Mouse (Mus musculus) megakaryocyte, adult 5-6 weeks (primary cell): Measurements from ENCODE around the gene Ms4a3. TPM values are rescaled to one million over a fixed set of nuclear protein-coding genes. Genes with fewer than 3 reads are reported as not detected.
A peak's percentile ranks its signal among the peaks of the same experiment; 100 is the strongest.

ENCODE experiments used
- ATAC-seq: 2 replicates; pipeline ENCODE4 v1.8.0; 2016; ENCODE audit warnings: mild to moderate bottlenecking, inconsistent platforms; ENCODE audit not compliant: poor library complexity, severe bottlenecking
- total RNA-seq, 2 experiments: library from RNA; stranded (forward) in 1 of 2; stranded (reverse) in 1 of 2; fragments of 153-499, 151-499 nt in 1 of 2; fragments of 221-1000, 200-1000 nt in 1 of 2; gene quantifications; 2 replicates each; pipeline versions ENCODE4 v1.2.3 to v1.2.4; 2015 to 2017

The Ms4a3 gene
- total RNA-seq (2015) (42.5 and 48.3 TPM in 2 replicates), total RNA-seq (2017) (29.5 and 38.1 TPM in 2 replicates)

DNA sequence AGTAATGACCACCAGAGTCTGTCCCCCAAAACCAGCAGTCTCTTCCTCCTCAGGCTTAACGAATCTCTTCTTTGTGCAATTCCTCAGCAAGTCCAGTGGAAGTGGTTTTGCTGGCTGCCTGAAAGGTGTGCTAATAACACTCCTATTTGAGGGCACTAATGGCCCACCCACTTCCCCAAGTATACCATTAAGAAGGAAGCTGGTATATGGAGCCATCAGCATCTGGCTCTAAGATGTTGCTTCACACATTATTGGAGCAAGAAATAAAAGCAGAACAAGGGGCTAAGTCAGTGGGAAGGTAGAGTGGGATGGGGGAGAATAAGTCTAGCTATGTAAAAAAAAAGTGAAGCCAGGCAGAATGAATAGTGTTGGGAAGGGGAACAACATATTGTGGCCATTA, at the start of gene Ms4a3:
Gene Ms4a3 (minus strand): TSS at position 120 of the 400 bp plus-strand sequence.
- peak; percentile 85 for ATAC-seq

DNA sequence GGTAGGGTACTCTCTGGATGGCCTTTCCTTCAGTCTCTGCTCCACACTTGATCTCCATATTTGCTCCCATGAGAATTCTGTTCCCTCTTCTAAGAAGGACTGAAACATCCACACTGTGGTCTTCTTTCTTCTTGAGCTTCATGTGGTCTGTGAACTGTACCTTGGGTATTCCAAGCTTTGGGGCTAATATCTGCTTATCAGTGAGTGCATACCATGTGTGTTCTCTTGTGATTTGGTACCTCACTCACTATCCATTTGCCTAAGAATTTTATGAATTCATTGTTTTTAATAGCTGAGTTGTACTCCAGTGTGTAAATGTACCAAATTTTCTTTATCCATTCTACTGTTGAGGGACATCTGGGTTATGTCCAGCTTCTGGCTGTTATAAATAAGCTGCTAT, 20.9 kb upstream of the Ms4a3 start:
- no peak for ATAC-seq

- ATAC-seq = no peak
Measured at GRCm38 (mm10) chr19:11660459-11660858, 19.8 kb upstream of the Ms4a3 start, which contains the start of gene Oosp2. Oosp2 (minus strand) TSS chr19:11660559.

DNA sequence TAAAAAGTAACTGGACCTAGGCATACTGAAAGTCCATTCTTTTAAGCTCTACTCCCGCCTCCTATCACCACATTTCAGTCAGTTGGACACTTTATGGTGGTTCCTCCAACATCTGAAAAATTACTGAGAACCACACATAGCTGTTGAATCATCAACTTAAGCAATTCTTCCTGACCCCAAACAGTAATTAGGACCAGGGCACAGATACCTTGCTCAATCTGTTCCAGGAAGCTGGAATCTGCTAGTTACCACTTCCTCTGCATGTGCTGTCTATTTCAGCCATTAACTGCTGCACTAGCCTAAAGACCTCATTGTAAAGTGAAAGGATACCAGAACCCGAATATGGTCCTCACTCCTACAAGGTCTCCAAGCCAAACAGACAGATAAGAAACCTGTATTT, 18.5 kb upstream of the Ms4a3 start:
- peak; percentile 69 for ATAC-seq

- ATAC-seq = no peak
Measured at GRCm38 (mm10) chr19:11649564-11649963, 8.9 kb upstream of the Ms4a3 start.

GRCm38 (mm10) chr19:11646166-11646565, 5.5 kb upstream of the Ms4a3 start:
- ATAC-seq = no peak

DNA sequence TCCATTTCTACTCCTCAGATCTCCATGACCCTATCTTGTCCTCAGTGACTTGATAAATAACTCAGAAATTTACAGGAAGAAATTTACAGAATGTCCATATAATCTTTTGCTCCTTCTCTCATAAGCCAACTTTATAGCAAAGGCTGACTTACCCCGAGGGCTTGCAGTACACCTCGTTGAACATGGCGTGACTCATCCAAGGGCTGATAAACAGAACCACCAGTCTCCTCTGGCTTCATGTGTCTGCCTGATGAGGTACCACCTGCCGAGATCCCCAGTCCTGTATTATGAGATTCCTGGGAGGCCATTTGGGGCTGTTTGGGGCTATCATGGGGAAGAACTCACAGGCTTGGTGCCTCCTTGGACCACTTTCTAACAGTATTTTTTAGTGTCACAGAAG, 1.6 kb downstream of the Ms4a3 start:
- no peak for ATAC-seq

- peak; percentile 67 for ATAC-seq
Measured at GRCm38 (mm10) chr19:11635572-11635971, 5.1 kb downstream of the Ms4a3 start.

GRCm38 (mm10) chr19:11634330-11634729, 6.3 kb downstream of the Ms4a3 start:
- no peak for ATAC-seq

DNA sequence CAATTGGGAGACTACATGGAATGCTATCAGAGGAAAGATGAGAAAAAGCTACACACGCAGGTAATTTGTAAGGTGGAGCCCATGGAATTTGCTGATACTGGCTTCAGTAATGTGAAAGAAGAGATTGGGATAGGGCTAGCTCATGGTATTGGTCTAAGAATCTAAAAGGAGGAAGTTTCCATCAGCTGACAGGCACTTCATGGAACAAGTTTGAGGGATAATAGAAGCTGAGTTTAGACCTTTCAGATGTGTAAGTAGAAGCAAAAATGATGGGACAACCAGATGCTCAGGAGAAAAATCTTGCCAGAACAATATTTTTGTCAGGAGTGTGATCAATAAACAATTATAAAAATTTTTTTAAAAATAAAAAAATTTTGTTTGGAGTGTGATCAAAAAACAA, 6.9 kb downstream of the Ms4a3 start:
- ATAC-seq = no peak

- ATAC-seq = no peak
Measured at GRCm38 (mm10) chr19:11625231-11625630, 15.4 kb downstream of the Ms4a3 start.

DNA sequence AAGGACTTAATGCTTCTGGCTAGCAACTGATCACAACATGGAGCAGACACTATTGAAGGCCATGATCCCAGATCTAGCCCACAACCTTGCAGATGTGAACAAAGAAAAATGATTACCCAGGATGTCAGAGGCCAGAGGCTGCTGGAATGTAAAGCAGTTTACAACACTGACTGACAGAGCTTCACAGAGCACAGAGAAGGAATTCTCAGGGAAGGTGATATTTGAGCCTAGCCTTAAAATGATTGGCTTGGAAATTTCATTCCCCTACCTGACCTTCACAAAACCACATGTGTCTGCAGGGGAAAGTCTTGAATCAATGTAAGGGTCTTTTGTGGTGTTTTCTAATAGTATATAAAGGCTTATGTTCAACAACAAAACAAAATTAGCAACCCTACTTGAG, 15.9 kb downstream of the Ms4a3 start:
- ATAC-seq = no peak

DNA sequence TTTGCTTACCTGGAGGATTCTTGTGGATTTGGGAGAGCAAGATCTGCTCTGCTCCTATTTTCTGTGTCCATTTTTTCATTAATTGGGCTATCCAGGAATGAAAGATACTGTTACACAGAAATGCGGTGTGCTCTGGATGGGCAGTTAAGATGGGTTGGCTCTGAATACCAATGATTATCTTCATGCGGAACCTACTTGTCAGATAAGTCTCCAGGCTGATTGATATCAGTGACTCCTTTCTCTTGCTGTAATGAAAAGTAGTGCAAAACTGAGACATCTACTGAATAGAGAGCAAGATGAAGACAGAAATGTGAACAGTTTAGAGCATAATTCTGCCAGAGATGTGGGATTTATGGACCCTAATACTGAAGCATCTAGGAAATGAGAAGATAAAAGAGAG, 17.1 kb downstream of the Ms4a3 start, which contains the start of gene Ms4a2:
Gene Ms4a2 (minus strand): TSS at position 169 of the 400 bp plus-strand sequence.
- no peak for ATAC-seq

- no peak for ATAC-seq
Measured at GRCm38 (mm10) chr19:11617983-11618382, 22.7 kb downstream of the Ms4a3 start.

- ATAC-seq = no peak
Measured at GRCm38 (mm10) chr19:11614805-11615204, 25.8 kb downstream of the Ms4a3 start.

DNA sequence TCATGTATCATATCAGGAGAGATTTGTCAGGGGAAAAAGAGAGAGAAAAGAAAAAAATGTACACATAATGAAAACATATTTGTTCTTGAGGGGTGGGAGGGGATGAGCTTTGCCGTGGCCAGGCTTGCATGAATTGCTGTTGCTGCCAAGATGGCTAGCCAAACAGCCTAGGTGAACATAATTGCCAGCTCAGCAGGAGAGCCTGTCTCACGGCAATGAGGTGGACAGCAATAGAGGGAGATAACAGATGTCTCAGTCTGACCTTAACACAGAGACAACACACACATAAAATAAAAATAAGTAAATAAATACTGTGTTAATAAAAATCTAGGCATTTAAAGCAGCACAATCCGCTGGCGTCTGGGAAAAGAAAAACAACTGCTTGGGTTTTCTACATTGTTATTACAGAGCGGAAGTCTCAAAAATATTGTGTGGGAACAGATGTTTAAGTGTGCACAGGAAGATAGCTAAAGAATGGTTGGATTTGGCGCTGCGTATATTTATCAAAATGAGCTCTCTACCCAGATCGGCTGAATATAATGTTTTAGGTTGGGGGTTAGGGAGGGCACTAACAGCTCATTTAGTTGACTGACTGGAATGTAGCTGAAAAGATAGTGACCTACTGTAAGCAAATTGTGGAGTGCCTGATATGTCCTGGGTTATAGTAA, 26.7 kb downstream of the Ms4a3 start:
- no peak for ATAC-seq

DNA sequence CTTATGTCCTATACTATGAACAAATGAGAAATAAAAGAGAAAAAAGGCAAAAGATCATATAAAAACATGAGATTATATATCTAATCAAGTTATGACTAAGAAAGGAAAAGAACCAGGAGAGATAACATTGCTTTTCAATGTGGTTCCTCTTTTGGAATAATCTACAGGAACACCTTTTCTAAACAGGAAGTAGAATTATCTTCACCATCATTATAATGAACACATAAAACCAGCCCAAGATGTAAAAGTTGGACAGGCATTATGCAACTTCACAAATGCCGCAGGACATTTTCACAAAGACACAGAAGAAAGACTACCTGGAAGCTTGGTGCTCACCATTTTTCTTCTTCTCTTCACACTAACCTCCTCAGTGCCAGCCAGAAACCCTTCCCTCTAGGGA, 27.6 kb downstream of the Ms4a3 start:
- peak; percentile 46 for ATAC-seq

GRCm38 (mm10) chr19:11612293-11612692, 28.4 kb downstream of the Ms4a3 start:
- peak; percentile 36 for ATAC-seq

GRCm38 (mm10) chr19:11611541-11611945, 29.1 kb downstream of the Ms4a3 start:
- peak; percentile 75 for ATAC-seq

DNA sequence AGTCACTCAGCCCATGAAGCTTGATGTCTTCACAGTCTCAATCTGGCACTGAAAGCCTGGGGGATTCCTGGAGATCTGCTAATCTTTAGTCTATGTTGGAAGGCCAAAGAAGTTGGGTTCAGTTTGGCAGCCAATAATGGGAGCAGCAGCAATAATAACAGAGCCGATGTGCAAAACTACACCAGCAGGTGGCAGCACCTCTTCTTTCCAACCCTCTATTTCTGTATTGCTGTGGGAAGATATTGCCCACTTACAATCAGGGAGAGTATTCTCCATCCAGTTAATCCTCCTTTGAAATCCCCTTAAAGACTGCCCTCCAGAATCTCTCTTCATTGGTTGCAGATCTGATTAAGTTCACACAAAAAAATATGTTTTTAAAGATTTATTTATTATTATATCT, 32.5 kb downstream of the Ms4a3 start:
- 0 out of 2 replicates have a peak, but pooled peaks have one; percentile 39 for ATAC-seq

GRCm38 (mm10) chr19:11604603-11605002, 36.0 kb downstream of the Ms4a3 start, which contains the start of gene Ms4a6d:
Ms4a6d (minus strand) TSS chr19:11604849.
- peak; percentile 54 for ATAC-seq

DNA sequence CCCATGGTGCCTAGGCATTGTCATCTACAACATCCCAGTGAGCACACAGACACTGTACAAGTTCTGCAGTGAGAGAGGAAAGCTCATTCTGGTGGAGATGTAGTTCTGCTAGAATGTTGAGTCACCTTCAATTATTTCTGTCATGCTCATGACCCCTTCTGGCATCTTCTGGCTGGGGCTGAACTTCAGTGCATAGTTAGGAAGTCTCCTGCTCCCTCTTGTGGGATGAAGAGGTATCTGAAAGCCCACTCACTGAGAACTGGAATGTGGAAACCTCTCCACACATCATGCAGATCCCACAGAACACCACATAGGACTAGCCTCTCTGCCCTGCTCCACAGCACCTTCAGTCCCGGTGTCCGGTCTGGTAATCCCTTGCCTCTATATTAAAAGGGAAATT, 38.6 kb downstream of the Ms4a3 start:
- peak; percentile 66 for ATAC-seq

DNA sequence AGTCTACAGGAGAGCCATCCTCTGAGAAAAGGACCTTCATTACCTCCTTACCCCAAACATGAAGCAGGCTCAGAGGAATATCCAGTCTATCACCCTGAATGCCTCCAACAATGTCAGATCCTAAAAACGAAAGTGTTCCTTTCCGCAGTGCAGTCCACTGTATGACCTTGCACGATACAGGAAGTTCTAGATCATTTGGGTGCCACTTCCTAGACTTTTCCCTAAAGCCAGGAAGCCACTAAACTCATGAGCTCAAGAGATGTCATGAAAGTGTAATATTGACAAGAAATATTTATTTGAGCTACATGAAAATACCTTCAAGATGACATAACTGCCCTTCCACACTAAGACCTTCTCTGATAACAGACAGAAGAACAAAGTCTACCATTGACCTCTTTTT, 39.3 kb downstream of the Ms4a3 start:
- no peak for ATAC-seq
